Mouse (Mus musculus): ENCODE results near the gene C530008M17Rik.

GRCm38 (mm10) chr5:76642076-76642475 lies 14.2 kb upstream of the C530008M17Rik start:
- TF ChIP-seq CTCF (IDR thresholded peaks at IDR 0.05; ENCODE audit: borderline replicate concordance, extremely low read depth, insufficient read depth, insufficient read length) (no peak), POLR2A (IDR thresholded peaks at IDR 0.05; ENCODE audit: borderline replicate concordance, extremely low read depth, insufficient read depth, insufficient read length, poor library complexity, severe bottlenecking) (no peak)
